Mouse (Mus musculus) gastrocnemius, postnatal 25 days (tissue): Measurements from ENCODE around the gene Panx2. TPM values are rescaled to one million over a fixed set of nuclear protein-coding genes. Genes with fewer than 3 reads are reported as not detected.

Experiments
- total RNA-seq, 2 experiments: library from RNA; stranded (reverse); gene quantifications; 1 replicate in 1 of 2; 2 replicates in 1 of 2; pipeline ENCODE4 v1.2.3; 2021

Gene Panx2
- total RNA-seq, 2 experiments from 2014 or later: not detected

Other genes with a start within 250 kb of the Panx2 start
- 1 to 10 TPM; 3.5 to 5.2 TPM for gene Alg12, start 240.4 kb upstream of the Panx2 start, total RNA-seq
- gene Creld2, start 240.1 kb upstream of the Panx2 start, total RNA-seq: 1 to 10 TPM; 9.8 to 9.9 TPM
- 10 to 100 TPM; 20.6 to 22.2 TPM for gene Pim3, start 197.5 kb upstream of the Panx2 start, total RNA-seq
- gene Ttll8, start 105.3 kb upstream of the Panx2 start, total RNA-seq: not detected
- gene Mlc1, start 80.7 kb upstream of the Panx2 start, total RNA-seq: under 1 TPM in 1 of 2 experiments, not detected in 1; 0.10 TPM
- gene Mov10l1, start 76.8 kb upstream of the Panx2 start, total RNA-seq: not detected
- 10 to 100 TPM; 22.7 to 26.2 TPM for gene Trabd, start 15.4 kb downstream of the Panx2 start, total RNA-seq
- 10 to 100 TPM; 12.2 to 12.7 TPM for gene Selenoo, start 29.4 kb downstream of the Panx2 start, total RNA-seq
- 1 to 10 TPM; 6.5 to 8.4 TPM for gene Tubgcp6, start 63.4 kb downstream of the Panx2 start, total RNA-seq
- gene Hdac10, start 69.0 kb downstream of the Panx2 start, total RNA-seq: 1 to 10 TPM; 5.3 to 6.5 TPM
- gene Mapk12, start 81.0 kb downstream of the Panx2 start, total RNA-seq: 100 to 1,000 TPM; 140 to 157 TPM
- gene Mapk11, start 89.9 kb downstream of the Panx2 start, total RNA-seq: 1 to 10 TPM in 1 of 2 experiments, under 1 TPM in 1; 0.67 to 2.1 TPM
- 10 to 100 TPM in 1 of 2 experiments, 1 to 10 TPM in 1; 8.5 to 11.9 TPM for gene Plxnb2, start 121.1 kb downstream of the Panx2 start, total RNA-seq
- gene Dennd6b, start 136.8 kb downstream of the Panx2 start, total RNA-seq: 1 to 10 TPM; 6.6 to 8.4 TPM
- 10 to 100 TPM; 71.1 to 72.5 TPM for gene Ppp6r2, start 151.8 kb downstream of the Panx2 start, total RNA-seq